8 mouse cellular contexts compared by ENCODE assay signal in genomic region chr4:127236631-127237030, GRCm38 (mm10). TPM values are rescaled to one million over a fixed set of nuclear protein-coding genes. Genes with fewer than 3 reads are reported as not detected.
DNase-seq lines count a peak whose midpoint lies in the region; ATAC-seq and TF ChIP-seq lines count a peak whose summit lies in the region.

No protein-coding gene starts in this region.

- TF ChIP-seq CTCF in small intestine, adult 2 months (IDR thresholded peaks at IDR 0.05; ENCODE audit: extremely low read depth, insufficient read length, insufficient replicate concordance, low read depth, low read length): no peak

- ATAC-seq in CD4-positive, CD25-positive, alpha-beta regulatory T cell, adult 4 months: no peak
- ATAC-seq in lung, embryonic 16.5 days (ENCODE audit: low read depth): peak; percentile 44; the same call in 1 of the 2 replicates

- DNase-seq in CD4-positive, CD25-positive, alpha-beta regulatory T cell, adult 2 months (ENCODE audit: low read depth, low spot score): peak; percentile 19
- no peak for DNase-seq in lung, postnatal 10 days
- peak; percentile 62 for DNase-seq in limb, embryonic 10.5 days (ENCODE audit: low spot score)
- no peak for DNase-seq in right cerebral cortex, postnatal 4 days
- DNase-seq in MN1 (ENCODE audit: low spot score): no peak

- 4% methylated on average over 14 of the region's 14 CpGs for WGBS in lung, embryonic 16.5 days
- WGBS in limb, embryonic 10.5 days: under 1% methylated on average over 14 of the region's 14 CpGs
- 4% methylated on average over 14 of the region's 14 CpGs for WGBS in small intestine, adult 2 months

- H3K27ac ChIP-seq in lung, embryonic 16.5 days (ENCODE audit: low read length): no peak overlapping the region
- peak overlapping the region; percentile 81 for H3K27ac ChIP-seq in limb, embryonic 10.5 days
- H3K27ac ChIP-seq in small intestine, adult 2 months (ENCODE audit: insufficient read depth, low read depth, low read length): no peak overlapping the region

- H3K4me2 ChIP-seq in lung, embryonic 16.5 days (ENCODE audit: low read depth, low read length): peak overlapping the region; percentile 99

- H3K4me3 ChIP-seq in lung, embryonic 16.5 days (ENCODE audit: low read length): peak overlapping the region; percentile 58
- peak overlapping the region; percentile 65 for H3K4me3 ChIP-seq in limb, embryonic 10.5 days
- H3K4me3 ChIP-seq in small intestine, adult 2 months (ENCODE audit: low read depth, low read length): peak overlapping the region; percentile 65

- H3K27me3 ChIP-seq in lung, embryonic 16.5 days (ENCODE audit: control insufficient read depth, insufficient read depth, low read depth, low read length): peaks cover 15% of the 10 kb centered on the region
- H3K27me3 ChIP-seq in limb, embryonic 10.5 days (ENCODE audit: low read depth, poor library complexity, severe bottlenecking): peaks cover 50% of the 10 kb centered on the region
- H3K27me3 ChIP-seq in small intestine, adult 2 months (ENCODE audit: control insufficient read depth, insufficient read depth, low read length): peaks cover 11% of the 10 kb centered on the region

- TF ChIP-seq POLR2A in small intestine, adult 2 months (IDR thresholded peaks at IDR 0.05; ENCODE audit: low read depth, low read length): no peak

- H3K9ac ChIP-seq in lung, embryonic 16.5 days (ENCODE audit: low read length): peak overlapping the region; percentile 65

- H3K9me3 ChIP-seq in lung, embryonic 16.5 days (ENCODE audit: control insufficient read depth, low read length): no peaks in the 10 kb centered on the region
- no peaks in the 10 kb centered on the region for H3K9me3 ChIP-seq in limb, embryonic 10.5 days (replicated peaks)

- H3K4me1 ChIP-seq in lung, embryonic 16.5 days (replicated peaks; ENCODE audit: control insufficient read depth, insufficient read depth, low read length): peaks cover 7% of the 10 kb centered on the region
- peaks cover 28% of the 10 kb centered on the region for H3K4me1 ChIP-seq in limb, embryonic 10.5 days
- H3K4me1 ChIP-seq in small intestine, adult 2 months (ENCODE audit: control insufficient read depth, insufficient read depth, insufficient read length, low read length): peaks cover 4% of the 10 kb centered on the region; the same call in 1 of the 2 replicates

- no peaks in the 10 kb centered on the region for H3K36me3 ChIP-seq in lung, embryonic 16.5 days (ENCODE audit: control insufficient read depth, insufficient read depth, low read length)
- no peaks in the 10 kb centered on the region for H3K36me3 ChIP-seq in limb, embryonic 10.5 days
- H3K36me3 ChIP-seq in small intestine, adult 2 months (ENCODE audit: control insufficient read depth, insufficient read depth, low read length): no peaks in the 10 kb centered on the region

RNA-seq across cellular contexts. Expression of gene Smim12, which starts 7.0 kb away (rescaled TPM):
- 10 to 100 TPM; 37.5 to 54.9 TPM for polyA plus RNA-seq in CD4-positive, CD25-positive, alpha-beta regulatory T cell, adult 4 months (2017; shearing (Covaris generic))
- polyA plus RNA-seq in lung, embryonic 16.5 days (2015; fragmentation: Nextera tagmentation; extraction: Ambion mirVana): 58.1 and 64.5 TPM in 2 replicates
- 82.6 and 84.9 TPM in 2 replicates for polyA plus RNA-seq in limb, embryonic 10.5 days (2016; fragmentation: Nextera tagmentation; extraction: Ambion mirVana)
- 13.4 and 18.1 TPM in 2 replicates for polyA plus RNA-seq in small intestine, adult 2 months (2012; rRNA removed)

Comparison
In these comparisons a context has a peak if more than half of its experiments do, and no peak if none do; other contexts are left out.
1. DNase-seq: peak in CD4-positive, CD25-positive, alpha-beta regulatory T cell, adult 2 months (single experiment) and limb, embryonic 10.5 days (single experiment); none in lung, postnatal 10 days (single experiment), right cerebral cortex, postnatal 4 days (single experiment) and MN1 (single experiment).
2. Peak in every context shown above with its lines, with median percentiles within 50 percentile points of each other: H3K4me3 ChIP-seq.